ENCODE assay signal across 10 mouse cellular contexts in genomic region chr10:80301256-80302081, GRCm38 (mm10). TPM values are rescaled to one million over a fixed set of nuclear protein-coding genes. Genes with fewer than 3 reads are reported as not detected.
DNase-seq lines count a peak whose midpoint lies in the region; ATAC-seq and TF ChIP-seq lines count a peak whose summit lies in the region.
"Had no signal": no experiment of that assay in that cellular context is flagged by ENCODE, and none has a peak within 500 bp of the region (broad histone marks: within the 10 kb centered on the region; RNA-seq: fewer than 3 reads in every experiment).

No protein-coding gene starts in this region.

- no peak overlapping the region for H3K9ac ChIP-seq in lung, embryonic 16.5 days (ENCODE audit: low read length)
- peak overlapping the region; percentile 99 for H3K9ac ChIP-seq in forebrain, embryonic 13.5 days
- H3K9ac ChIP-seq in limb, embryonic 12.5 days (replicated peaks), result no peak overlapping the region; the same call in 1 of the 2 replicates
- no peak overlapping the region for H3K9ac ChIP-seq in stomach, postnatal 0 days (ENCODE audit: low read length)
- H3K9ac ChIP-seq in kidney, embryonic 16.5 days (replicated peaks; ENCODE audit: low read length), result no peak overlapping the region

- no peak overlapping the region for H3K4me3 ChIP-seq in lung, embryonic 16.5 days (ENCODE audit: low read length)
- H3K4me3 ChIP-seq in lung, adult 2 months (replicated peaks; ENCODE audit: extremely low read depth, low read depth, low read length), result no peak overlapping the region
- peak overlapping the region; percentile 73 for H3K4me3 ChIP-seq in forebrain, embryonic 13.5 days
- no peak overlapping the region for H3K4me3 ChIP-seq in limb, embryonic 12.5 days (replicated peaks)
- H3K4me3 ChIP-seq in stomach, postnatal 0 days (ENCODE audit: low read depth, low read length), result no peak overlapping the region
- no peak overlapping the region for H3K4me3 ChIP-seq in kidney, embryonic 16.5 days (ENCODE audit: low read length)

- H3K27me3 ChIP-seq in lung, embryonic 16.5 days (ENCODE audit: control insufficient read depth, insufficient read depth, low read depth, low read length), result peaks cover 67% of the 10 kb centered on the region
- no peaks in the 10 kb centered on the region for H3K27me3 ChIP-seq in forebrain, embryonic 13.5 days
- H3K27me3 ChIP-seq in limb, embryonic 12.5 days, result peaks cover 97% of the 10 kb centered on the region
- peaks cover 6% of the 10 kb centered on the region for H3K27me3 ChIP-seq in stomach, postnatal 0 days (ENCODE audit: control insufficient read depth, insufficient read depth, low read length)
- peaks cover 72% of the 10 kb centered on the region for H3K27me3 ChIP-seq in kidney, embryonic 16.5 days (ENCODE audit: insufficient read depth, low read length)

- no peak overlapping the region for H3K4me2 ChIP-seq in lung, embryonic 16.5 days (ENCODE audit: low read depth, low read length)
- peak overlapping the region; percentile 86 for H3K4me2 ChIP-seq in forebrain, embryonic 13.5 days
- H3K4me2 ChIP-seq in limb, embryonic 12.5 days, result peak overlapping the region; percentile 3; the same call in 1 of the 2 replicates
- H3K4me2 ChIP-seq in stomach, postnatal 0 days (replicated peaks; ENCODE audit: low read depth), result no peak overlapping the region
- H3K4me2 ChIP-seq in kidney, embryonic 16.5 days (replicated peaks; ENCODE audit: low read depth, low read length), result no peak overlapping the region

- H3K27ac ChIP-seq in lung, embryonic 16.5 days (ENCODE audit: low read length), result peak overlapping the region; percentile 44
- peak overlapping the region; percentile 98 for H3K27ac ChIP-seq in forebrain, embryonic 13.5 days
- H3K27ac ChIP-seq in limb, embryonic 12.5 days, result no peak overlapping the region
- peak overlapping the region; percentile 35; the same call in 1 of the 2 replicates for H3K27ac ChIP-seq in stomach, postnatal 0 days (replicated peaks)
- H3K27ac ChIP-seq in kidney, embryonic 16.5 days (ENCODE audit: low read length), result no peak overlapping the region

- TF ChIP-seq POLR2A in lung, adult 2 months (IDR thresholded peaks at IDR 0.05; ENCODE audit: borderline replicate concordance, extremely low read depth, low read depth, low read length), result no peak

- H3K36me3 ChIP-seq in lung, embryonic 16.5 days (ENCODE audit: control insufficient read depth, insufficient read depth, low read length), result no peaks in the 10 kb centered on the region
- H3K36me3 ChIP-seq in forebrain, embryonic 13.5 days (ENCODE audit: poor library complexity, severe bottlenecking), result peaks cover 50% of the 10 kb centered on the region
- H3K36me3 ChIP-seq in limb, embryonic 12.5 days, result peaks cover 5% of the 10 kb centered on the region; the same call in 1 of the 2 replicates
- no peaks in the 10 kb centered on the region for H3K36me3 ChIP-seq in stomach, postnatal 0 days (ENCODE audit: control insufficient read depth, insufficient read depth, low read length)
- H3K36me3 ChIP-seq in kidney, embryonic 16.5 days (ENCODE audit: insufficient read depth, low read length), result no peaks in the 10 kb centered on the region

- H3K4me1 ChIP-seq in lung, embryonic 16.5 days (replicated peaks; ENCODE audit: control insufficient read depth, insufficient read depth, low read length), result peaks cover 17% of the 10 kb centered on the region
- no peaks in the 10 kb centered on the region for H3K4me1 ChIP-seq in lung, adult 2 months (ENCODE audit: control insufficient read depth, insufficient read depth, low read length)
- peaks cover 88% of the 10 kb centered on the region for H3K4me1 ChIP-seq in forebrain, embryonic 13.5 days
- H3K4me1 ChIP-seq in limb, embryonic 12.5 days (replicated peaks), result peaks cover 21% of the 10 kb centered on the region
- no peaks in the 10 kb centered on the region for H3K4me1 ChIP-seq in stomach, postnatal 0 days (replicated peaks; ENCODE audit: control insufficient read depth, insufficient read depth)
- H3K4me1 ChIP-seq in kidney, embryonic 16.5 days (ENCODE audit: insufficient read depth, low read length), result peaks cover 15% of the 10 kb centered on the region

- ATAC-seq in lung, embryonic 16.5 days (ENCODE audit: low read depth), result no peak
- ATAC-seq in forebrain, embryonic 13.5 days, result no peak; the same call in 1 of the 2 replicates
- no peak for ATAC-seq in limb, embryonic 12.5 days (ENCODE audit: insufficient number of reproducible peaks, insufficient read depth, low FRiP score, low TSS enrichment, low read depth)
- no peak for ATAC-seq in stomach, postnatal 0 days (ENCODE audit: low FRiP score, low TSS enrichment)
- ATAC-seq in kidney, embryonic 16.5 days (ENCODE audit: low FRiP score, low TSS enrichment), result no peak

- no peak for TF ChIP-seq CTCF in lung, adult 2 months (IDR thresholded peaks at IDR 0.05; ENCODE audit: insufficient read depth, low read length)
- no peak for TF ChIP-seq CTCF in stomach, postnatal 0 days (IDR thresholded peaks at IDR 0.05; ENCODE audit: low read depth)

- H3K9me3 ChIP-seq in lung, embryonic 16.5 days (ENCODE audit: control insufficient read depth, low read length), result no peaks in the 10 kb centered on the region
- H3K9me3 ChIP-seq in forebrain, embryonic 13.5 days (replicated peaks), result no peaks in the 10 kb centered on the region
- no peaks in the 10 kb centered on the region for H3K9me3 ChIP-seq in limb, embryonic 12.5 days
- no peaks in the 10 kb centered on the region for H3K9me3 ChIP-seq in stomach, postnatal 0 days (ENCODE audit: control insufficient read depth, low read length)
- no peaks in the 10 kb centered on the region for H3K9me3 ChIP-seq in kidney, embryonic 16.5 days (ENCODE audit: low read length)

- DNase-seq in lung, adult 2 months, result no peak
- DNase-seq in stomach, postnatal 0 days (ENCODE audit: low spot score), result no peak
- DNase-seq in gastrocnemius, postnatal 25 days, result no peak
- DNase-seq: adrenal gland, adult 8-10 months; right cerebral cortex, postnatal 14 days had no signal

- WGBS in lung, embryonic 16.5 days, result 82% methylated on average over 10 of the region's 10 CpGs
- WGBS in lung, adult 2 months, result 67% methylated on average over 10 of the region's 10 CpGs
- 70% methylated on average over 9 of the region's 10 CpGs for WGBS in forebrain, embryonic 13.5 days
- 80% methylated on average over 10 of the region's 10 CpGs for WGBS in limb, embryonic 12.5 days
- WGBS in stomach, postnatal 0 days, result 80% methylated on average over 10 of the region's 10 CpGs
- WGBS in kidney, embryonic 16.5 days, result 78% methylated on average over 10 of the region's 10 CpGs

- no peak for TF ChIP-seq EP300 in stomach, postnatal 0 days (optimal IDR thresholded peaks at IDR 0.05)

RNA-seq across cellular contexts. Expression of gene Apc2, which starts 5.7 kb away (rescaled TPM):
- polyA plus RNA-seq in lung, embryonic 16.5 days (2015; fragmentation: Nextera tagmentation; extraction: Ambion mirVana), result 0.67 and 0.88 TPM in 2 replicates
- polyA plus RNA-seq in lung, adult 2 months (2012; rRNA removed), result 3.8 and 4.1 TPM in 2 replicates
- polyA plus RNA-seq in forebrain, embryonic 13.5 days (2015; fragmentation: Nextera tagmentation; extraction: Ambion mirVana), result 129 and 140 TPM in 2 replicates
- 4.7 and 5.3 TPM in 2 replicates for polyA plus RNA-seq in limb, embryonic 12.5 days (2016; fragmentation: Nextera tagmentation; extraction: Ambion mirVana)
- 1.2 and 1.3 TPM in 2 replicates for polyA plus RNA-seq in stomach, postnatal 0 days (2015; fragmentation: Nextera tagmentation; extraction: Ambion mirVana)
- total RNA-seq in gastrocnemius, postnatal 25 days (2021), result under 1 TPM; 0.59 to 0.82 TPM
- 1.6 and 1.9 TPM in 2 replicates for polyA plus RNA-seq in kidney, embryonic 16.5 days (2015; fragmentation: Nextera tagmentation; extraction: Ambion mirVana)
- total RNA-seq: monocyte, adult 5-6 weeks had no signal

RNA-seq across cellular contexts. Expression of gene Rps15, which starts 9.2 kb away (rescaled TPM):
- 915 and 939 TPM in 2 replicates for polyA plus RNA-seq in lung, embryonic 16.5 days (2015; fragmentation: Nextera tagmentation; extraction: Ambion mirVana)
- 1,318 and 1,397 TPM in 2 replicates for polyA plus RNA-seq in lung, adult 2 months (2012; rRNA removed)
- 805 and 828 TPM in 2 replicates for polyA plus RNA-seq in forebrain, embryonic 13.5 days (2015; fragmentation: Nextera tagmentation; extraction: Ambion mirVana)
- polyA plus RNA-seq in limb, embryonic 12.5 days (2016; fragmentation: Nextera tagmentation; extraction: Ambion mirVana), result 926 and 930 TPM in 2 replicates
- 766 and 821 TPM in 2 replicates for polyA plus RNA-seq in stomach, postnatal 0 days (2015; fragmentation: Nextera tagmentation; extraction: Ambion mirVana)
- 100 to 1,000 TPM; 575 to 593 TPM for total RNA-seq in gastrocnemius, postnatal 25 days (2021)
- 899 and 901 TPM in 2 replicates for polyA plus RNA-seq in kidney, embryonic 16.5 days (2015; fragmentation: Nextera tagmentation; extraction: Ambion mirVana)

RNA-seq across cellular contexts. Expression of gene 2310011J03Rik, which starts 18.9 kb away (rescaled TPM):
- 49.2 and 51.8 TPM in 2 replicates for polyA plus RNA-seq in lung, embryonic 16.5 days (2015; fragmentation: Nextera tagmentation; extraction: Ambion mirVana)
- 58.4 and 62.4 TPM in 2 replicates for polyA plus RNA-seq in lung, adult 2 months (2012; rRNA removed)
- polyA plus RNA-seq in forebrain, embryonic 13.5 days (2015; fragmentation: Nextera tagmentation; extraction: Ambion mirVana), result 42.7 and 43.3 TPM in 2 replicates
- polyA plus RNA-seq in limb, embryonic 12.5 days (2016; fragmentation: Nextera tagmentation; extraction: Ambion mirVana), result 48.1 and 50.5 TPM in 2 replicates
- polyA plus RNA-seq in stomach, postnatal 0 days (2015; fragmentation: Nextera tagmentation; extraction: Ambion mirVana), result 50.3 and 51.2 TPM in 2 replicates
- 1 to 10 TPM; 6.5 to 7.0 TPM for total RNA-seq in gastrocnemius, postnatal 25 days (2021)
- polyA plus RNA-seq in kidney, embryonic 16.5 days (2015; fragmentation: Nextera tagmentation; extraction: Ambion mirVana), result 52.9 and 54.8 TPM in 2 replicates

RNA-seq across cellular contexts. Expression of gene Pcsk4, which starts 27.8 kb away (rescaled TPM):
- 4.2 and 4.3 TPM in 2 replicates for polyA plus RNA-seq in lung, embryonic 16.5 days (2015; fragmentation: Nextera tagmentation; extraction: Ambion mirVana)
- 9.8 and 10.4 TPM in 2 replicates for polyA plus RNA-seq in lung, adult 2 months (2012; rRNA removed)
- polyA plus RNA-seq in forebrain, embryonic 13.5 days (2015; fragmentation: Nextera tagmentation; extraction: Ambion mirVana), result 2.9 and 3.0 TPM in 2 replicates
- polyA plus RNA-seq in limb, embryonic 12.5 days (2016; fragmentation: Nextera tagmentation; extraction: Ambion mirVana), result 6.3 and 6.6 TPM in 2 replicates
- 2.2 and 2.3 TPM in 2 replicates for polyA plus RNA-seq in stomach, postnatal 0 days (2015; fragmentation: Nextera tagmentation; extraction: Ambion mirVana)
- 1 to 10 TPM in 1 of 2 experiments, under 1 TPM in 1; 0.84 to 1.1 TPM for total RNA-seq in gastrocnemius, postnatal 25 days (2021)
- 8.6 and 8.8 TPM in 2 replicates for polyA plus RNA-seq in kidney, embryonic 16.5 days (2015; fragmentation: Nextera tagmentation; extraction: Ambion mirVana)

RNA-seq across cellular contexts. Expression of gene Reep6, which starts 28.3 kb away (rescaled TPM):
- polyA plus RNA-seq in lung, embryonic 16.5 days (2015; fragmentation: Nextera tagmentation; extraction: Ambion mirVana), result 15.6 and 17.0 TPM in 2 replicates
- polyA plus RNA-seq in lung, adult 2 months (2012; rRNA removed), result 23.7 and 26.8 TPM in 2 replicates
- 2.0 and 3.0 TPM in 2 replicates for polyA plus RNA-seq in forebrain, embryonic 13.5 days (2015; fragmentation: Nextera tagmentation; extraction: Ambion mirVana)
- 4.1 and 4.6 TPM in 2 replicates for polyA plus RNA-seq in limb, embryonic 12.5 days (2016; fragmentation: Nextera tagmentation; extraction: Ambion mirVana)
- polyA plus RNA-seq in stomach, postnatal 0 days (2015; fragmentation: Nextera tagmentation; extraction: Ambion mirVana), result 13.5 and 17.6 TPM in 2 replicates
- 1 to 10 TPM; 1.1 to 2.8 TPM for total RNA-seq in gastrocnemius, postnatal 25 days (2021)
- polyA plus RNA-seq in kidney, embryonic 16.5 days (2015; fragmentation: Nextera tagmentation; extraction: Ambion mirVana), result 11.0 and 11.5 TPM in 2 replicates
- total RNA-seq: monocyte, adult 5-6 weeks had no signal

Comparison
In these comparisons a context has a peak if more than half of its experiments do, and no peak if none do; other contexts are left out.
1. H3K27ac ChIP-seq: peak in lung, embryonic 16.5 days (single experiment), forebrain, embryonic 13.5 days (single experiment) and stomach, postnatal 0 days (single experiment); none in limb, embryonic 12.5 days (single experiment) and kidney, embryonic 16.5 days (single experiment).
2. H3K4me2 ChIP-seq: peak in forebrain, embryonic 13.5 days (single experiment) and limb, embryonic 12.5 days (single experiment); none in lung, embryonic 16.5 days (single experiment), stomach, postnatal 0 days (single experiment) and kidney, embryonic 16.5 days (single experiment).
3. RNA of gene Apc2, which starts 5.7 kb away (polyA plus RNA-seq): 129 to 140 TPM in forebrain, embryonic 13.5 days; 4.7 to 5.3 TPM in limb, embryonic 12.5 days, 3.8 to 4.1 TPM in lung, adult 2 months, 1.6 to 1.9 TPM in kidney, embryonic 16.5 days, 1.2 to 1.3 TPM in stomach, postnatal 0 days and 0.67 to 0.88 TPM in lung, embryonic 16.5 days; every median in the first group is over 10 times any median in the second.